Mouse (Mus musculus): ENCODE measurements around the gene Etv6.

The Etv6 gene

DNA sequence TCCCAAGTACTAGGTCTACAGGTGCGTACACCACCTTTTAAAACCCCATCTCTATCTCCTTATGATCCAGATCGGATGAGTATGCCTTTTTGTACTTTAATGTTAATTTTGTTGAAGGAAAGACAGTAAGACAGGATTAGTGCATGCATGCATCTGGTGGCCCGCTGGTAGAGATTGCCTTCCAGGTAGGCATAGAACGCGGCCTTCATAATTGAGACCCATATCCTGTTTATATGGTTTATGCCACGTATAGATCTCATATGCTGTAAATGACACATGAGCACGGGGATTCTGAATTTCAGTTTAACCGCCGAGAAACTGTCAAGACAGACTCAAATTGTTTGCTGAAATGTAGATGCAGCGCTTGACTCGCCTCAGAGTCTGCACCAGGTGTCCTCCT lies 133.3 kb downstream of the Etv6 start:
- DNase-seq (ENCODE audit: low spot score): no peak

DNA sequence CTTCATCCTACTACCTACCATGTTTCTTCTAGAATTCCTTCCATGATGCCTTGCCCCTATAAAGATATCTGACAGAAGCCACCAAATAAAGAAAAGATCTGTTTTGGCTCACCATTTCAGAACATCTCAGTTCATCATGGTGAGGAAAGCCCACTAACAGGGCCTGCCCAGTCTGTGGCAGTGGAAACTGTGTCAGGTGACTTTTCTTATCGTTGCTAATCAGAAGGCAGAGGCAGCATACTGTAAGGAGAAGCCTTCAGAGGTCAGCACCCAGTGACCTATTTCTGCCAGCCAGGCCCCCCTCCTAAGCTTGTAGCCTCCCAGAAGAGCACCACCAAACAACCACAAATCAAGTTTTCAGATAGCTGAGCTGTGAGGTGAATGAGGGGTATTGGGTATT lies 135.7 kb downstream of the Etv6 start:
- DNase-seq (ENCODE audit: low spot score): no peak

- no peak for DNase-seq (ENCODE audit: low spot score)
Measured at GRCm38 (mm10) chr6:134171906-134172728, 136.6 kb downstream of the Etv6 start.

DNA sequence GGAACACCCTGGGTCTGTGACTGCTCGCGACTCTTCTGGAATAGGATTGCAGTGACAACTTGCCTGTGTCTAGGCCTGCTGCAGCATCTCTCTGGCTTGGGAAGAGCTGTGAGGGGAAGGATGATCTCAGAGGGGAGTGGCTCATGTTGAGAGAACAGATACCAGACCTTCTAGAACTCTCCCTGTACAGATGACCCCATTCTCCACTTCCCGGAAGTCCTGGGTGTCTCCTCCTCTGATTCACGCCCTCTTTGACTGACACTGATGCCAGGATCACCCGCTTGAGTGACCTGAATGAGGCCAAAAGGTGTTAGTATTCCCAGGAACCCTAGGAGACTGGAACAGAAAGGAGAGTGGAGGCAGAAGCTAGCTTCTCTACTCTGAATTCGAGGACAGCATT lies 137.9 kb downstream of the Etv6 start:
- DNase-seq (ENCODE audit: low spot score): no peak

DNA sequence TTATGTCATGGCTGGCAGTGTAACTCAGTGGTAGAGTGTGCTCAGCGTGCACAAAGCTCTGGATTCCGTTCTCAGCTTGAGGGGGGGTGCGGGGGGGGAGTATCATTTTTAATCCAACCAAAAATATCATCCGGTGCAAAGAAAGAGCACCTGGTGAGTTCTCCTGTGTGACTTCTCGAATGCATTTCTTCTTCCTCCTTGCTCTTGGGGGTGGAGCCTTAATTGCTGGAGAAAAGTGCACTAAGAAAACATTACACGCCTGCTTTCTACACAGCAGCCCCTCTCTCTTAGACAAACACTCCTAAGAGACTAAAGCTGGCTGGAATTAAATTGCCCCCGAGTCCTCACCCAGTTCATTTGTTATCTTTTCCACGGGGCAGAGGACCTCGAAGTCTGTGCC lies 139.6 kb downstream of the Etv6 start:
- no peak for DNase-seq (ENCODE audit: low spot score)

GRCm38 (mm10) chr6:134177196-134177595 lies 141.7 kb downstream of the Etv6 start:
- DNase-seq (ENCODE audit: low spot score): no peak

DNA sequence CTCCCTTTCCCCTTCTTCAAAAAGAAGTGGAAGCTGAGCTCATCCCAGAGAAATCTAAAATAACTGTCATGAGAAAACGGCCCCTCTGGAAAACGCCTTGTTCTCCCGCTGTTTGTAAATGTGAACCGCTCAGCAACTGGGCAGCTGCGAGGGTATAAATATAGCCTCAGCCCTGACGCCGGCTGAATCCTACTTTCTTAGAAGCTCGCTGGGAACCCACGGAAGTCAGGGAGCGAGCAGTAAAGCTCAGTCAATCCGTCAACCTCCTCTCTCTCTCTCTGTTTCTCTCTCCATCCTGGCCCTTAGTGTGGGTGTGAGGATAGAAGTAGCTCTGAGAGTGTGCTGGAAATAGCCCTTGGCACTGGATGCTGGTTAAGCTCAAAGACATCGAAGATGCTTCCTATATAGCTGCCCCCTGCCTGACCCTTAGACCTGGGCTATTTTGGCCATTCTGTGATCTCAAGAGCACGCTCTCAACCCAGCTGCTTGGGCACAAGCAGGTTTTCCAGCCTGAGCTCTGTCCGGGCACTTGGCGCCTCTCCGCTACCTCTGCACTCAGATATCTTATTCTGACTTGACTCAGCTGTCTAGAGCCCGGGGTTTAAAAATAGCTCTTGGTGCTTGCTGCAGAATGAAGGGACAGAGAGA lies 146.9 kb downstream of the Etv6 start:
- no peak for DNase-seq (ENCODE audit: low spot score)

GRCm38 (mm10) chr6:134183592-134184342 lies 148.3 kb downstream of the Etv6 start:
- DNase-seq (ENCODE audit: low spot score): no peak

- no peak for DNase-seq (ENCODE audit: low spot score)
Measured at GRCm38 (mm10) chr6:134186286-134186903, 150.9 kb downstream of the Etv6 start.

GRCm38 (mm10) chr6:134188719-134189118 lies 153.2 kb downstream of the Etv6 start:
- DNase-seq (ENCODE audit: low spot score): no peak

GRCm38 (mm10) chr6:134189174-134189573 lies 153.7 kb downstream of the Etv6 start:
- DNase-seq (ENCODE audit: low spot score): no peak

GRCm38 (mm10) chr6:134189575-134190132 lies 154.2 kb downstream of the Etv6 start:
- no peak for DNase-seq (ENCODE audit: low spot score)

- no peak for DNase-seq (ENCODE audit: low spot score)
Measured at GRCm38 (mm10) chr6:134190597-134191278, 155.2 kb downstream of the Etv6 start.

DNA sequence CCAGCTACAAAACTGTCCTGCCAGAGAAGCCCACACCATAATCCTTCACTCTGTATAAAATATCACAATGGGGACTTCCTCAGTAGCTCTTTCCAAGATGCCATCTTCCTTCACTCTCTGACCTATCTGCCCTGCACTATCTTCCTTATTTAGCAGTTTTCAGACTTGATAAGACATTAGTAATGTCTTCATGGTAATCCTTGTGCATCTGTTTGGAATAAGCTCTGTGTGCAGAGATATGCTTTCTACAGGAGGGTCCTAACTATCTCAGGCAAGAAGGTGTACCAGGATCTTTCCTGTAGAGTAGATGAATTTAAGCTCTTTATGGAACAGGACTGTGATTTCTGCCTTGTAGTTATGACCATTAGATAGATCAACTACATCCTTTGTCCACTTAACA lies 157.2 kb downstream of the Etv6 start:
- DNase-seq (ENCODE audit: low spot score): no peak

DNA sequence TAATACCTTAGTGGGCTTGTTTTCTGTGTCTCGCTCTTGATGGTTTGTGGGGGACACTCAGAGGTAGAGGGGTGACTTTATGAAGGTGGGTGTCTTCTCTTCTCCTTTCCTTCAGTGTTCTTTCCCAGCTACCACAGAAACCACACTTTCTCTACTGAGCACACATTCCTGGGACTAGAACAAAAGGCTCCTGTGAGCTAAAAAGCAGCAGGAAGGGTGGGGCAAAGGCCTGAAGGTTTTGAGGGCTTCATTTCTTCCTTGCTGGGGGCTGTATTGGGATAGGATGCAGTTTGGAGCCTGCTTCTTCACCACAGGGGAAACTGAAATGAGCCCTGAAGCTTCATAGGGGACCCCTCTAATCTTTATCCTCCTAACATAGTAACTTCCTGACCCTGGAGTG lies 164.4 kb downstream of the Etv6 start:
- no peak for DNase-seq (ENCODE audit: low spot score)

GRCm38 (mm10) chr6:134200577-134200976 lies 165.1 kb downstream of the Etv6 start:
- no peak for DNase-seq (ENCODE audit: low spot score)

GRCm38 (mm10) chr6:134202176-134202575 lies 166.7 kb downstream of the Etv6 start:
- DNase-seq (ENCODE audit: low spot score): no peak

DNA sequence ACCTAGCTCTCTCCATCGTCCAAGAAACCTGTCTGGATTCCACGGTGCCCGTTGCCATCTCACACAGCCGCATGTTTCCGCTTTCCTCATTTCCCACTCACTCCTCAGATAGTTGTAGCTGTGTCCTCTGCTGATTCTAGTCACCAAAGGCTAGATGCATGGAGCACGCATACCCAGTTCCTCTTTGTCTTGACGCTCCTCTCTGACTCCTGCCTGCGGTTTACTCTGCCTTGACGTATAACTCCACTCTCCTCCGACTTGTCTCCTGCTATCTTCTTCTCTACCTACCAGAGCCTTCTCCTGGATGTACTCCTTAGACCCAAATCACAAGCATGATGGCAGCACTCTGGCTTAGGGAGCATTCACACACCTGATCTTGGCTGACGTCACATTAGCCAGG lies 169.7 kb downstream of the Etv6 start:
- DNase-seq (ENCODE audit: low spot score): no peak

GRCm38 (mm10) chr6:134205726-134206125 lies 170.2 kb downstream of the Etv6 start:
- DNase-seq (ENCODE audit: low spot score): no peak

GRCm38 (mm10) chr6:134206251-134206650 lies 170.8 kb downstream of the Etv6 start:
- no peak for DNase-seq (ENCODE audit: low spot score)

- no peak for DNase-seq (ENCODE audit: low spot score)
Measured at GRCm38 (mm10) chr6:134207391-134208179, 172.1 kb downstream of the Etv6 start.
